Mouse (Mus musculus): Measurements from ENCODE around the gene Eef1b2. TPM values are rescaled to one million over a fixed set of nuclear protein-coding genes. Genes with fewer than 3 reads are reported as not detected.
"Not testable (repeated sequence)": the region's sequence is repeated elsewhere in the genome, so short reads cannot be mapped to it uniquely, and the experiment has no call there.

The Eef1b2 gene
- polyA plus RNA-seq, 1 experiment from 2014 or later, result 472 TPM

- no peak for ATAC-seq (ENCODE audit: low FRiP score)
- Histone ChIP-seq H3K9me3 (no peaks in the 10 kb centered on the region), H3K4me3 (peak overlapping the region; percentile 94), H3K27ac (no peak overlapping the region), H3K27me3 (no peaks in the 10 kb centered on the region), H3K4me2 (peak overlapping the region; percentile 81), H3K4me1 (replicated peaks) (peaks cover 29% of the 10 kb centered on the region), H3K9ac (peak overlapping the region; percentile 99; the same call in 1 of the 2 replicates), H3K36me3 (peaks cover 22% of the 10 kb centered on the region)
- WGBS, result 81% methylated on average over 3 of the region's 3 CpGs
Measured at GRCm38 (mm10) chr1:63178308-63178707, 1.7 kb downstream of the Eef1b2 start.

- H3K9ac ChIP-seq, result no peak overlapping the region
- no peak overlapping the region for H3K4me2 ChIP-seq
- H3K4me1 ChIP-seq (replicated peaks), result peaks cover 23% of the 10 kb centered on the region
- no peak overlapping the region for H3K27ac ChIP-seq
- 96% methylated on average over 4 of the region's 4 CpGs for WGBS
- no peak for ATAC-seq (ENCODE audit: low FRiP score)
- no peak overlapping the region for H3K4me3 ChIP-seq
- H3K9me3 ChIP-seq, result no peaks in the 10 kb centered on the region
- H3K27me3 ChIP-seq, result no peaks in the 10 kb centered on the region
- H3K36me3 ChIP-seq, result peaks cover 22% of the 10 kb centered on the region
Measured at GRCm38 (mm10) chr1:63180122-63180521, 3.5 kb downstream of the Eef1b2 start.

GRCm38 (mm10) chr1:63180575-63180974, 4.0 kb downstream of the Eef1b2 start:
- not testable (repeated sequence) for ATAC-seq (ENCODE audit: low FRiP score); H3K27ac ChIP-seq; H3K9me3 ChIP-seq; H3K4me2 ChIP-seq; H3K27me3 ChIP-seq; H3K4me3 ChIP-seq; H3K9ac ChIP-seq
- WGBS, result 70% methylated on average over 4 of the region's 4 CpGs
- Histone ChIP-seq H3K36me3 (peaks cover 22% of the 10 kb centered on the region), H3K4me1 (replicated peaks) (peaks cover 18% of the 10 kb centered on the region)

- Histone ChIP-seq H3K4me3 (no peak overlapping the region), H3K27me3 (no peaks in the 10 kb centered on the region), H3K4me2 (no peak overlapping the region), H3K4me1 (replicated peaks) (peaks cover 14% of the 10 kb centered on the region), H3K27ac (peak overlapping the region; percentile 58), H3K36me3 (peaks cover 22% of the 10 kb centered on the region), H3K9me3 (no peaks in the 10 kb centered on the region), H3K9ac (no peak overlapping the region)
- WGBS, result 4% methylated on average over 3 of the region's 3 CpGs
- ATAC-seq (ENCODE audit: low FRiP score), result peak; percentile 60
Measured at GRCm38 (mm10) chr1:63181019-63181418, 4.4 kb downstream of the Eef1b2 start.

- no peak for ATAC-seq (ENCODE audit: low FRiP score)
- WGBS, result 98% methylated on average over 1 of the region's 1 CpGs
Measured at GRCm38 (mm10) chr1:63181480-63181879, 4.9 kb downstream of the Eef1b2 start.

GRCm38 (mm10) chr1:63182212-63182611, 5.6 kb downstream of the Eef1b2 start:
- Histone ChIP-seq H3K36me3 (peaks cover 22% of the 10 kb centered on the region), H3K27me3 (no peaks in the 10 kb centered on the region), H3K4me2 (no peak overlapping the region), H3K27ac (no peak overlapping the region), H3K4me3 (no peak overlapping the region), H3K9me3 (no peaks in the 10 kb centered on the region), H3K4me1 (replicated peaks) (peaks cover 14% of the 10 kb centered on the region), H3K9ac (no peak overlapping the region)
- 82% methylated on average over 5 of the region's 5 CpGs for WGBS
- peak; percentile 13; the same call in 1 of the 2 replicates for ATAC-seq (ENCODE audit: low FRiP score)

More at GRCm38 (mm10) chr1:63181480-63181879, 4.9 kb downstream of the Eef1b2 start:
- H3K4me1 ChIP-seq (replicated peaks), result peaks cover 14% of the 10 kb centered on the region
- H3K27ac ChIP-seq, result peak overlapping the region; percentile 58
- peaks cover 22% of the 10 kb centered on the region for H3K36me3 ChIP-seq
- no peak overlapping the region for H3K9ac ChIP-seq
- H3K4me3 ChIP-seq, result no peak overlapping the region
- no peaks in the 10 kb centered on the region for H3K27me3 ChIP-seq
- no peak overlapping the region for H3K4me2 ChIP-seq
- no peaks in the 10 kb centered on the region for H3K9me3 ChIP-seq

- no peak overlapping the region for H3K4me2 ChIP-seq
- H3K4me1 ChIP-seq (replicated peaks), result peaks cover 10% of the 10 kb centered on the region
- WGBS, result 65% methylated on average over 10 of the region's 10 CpGs
- peaks cover 22% of the 10 kb centered on the region for H3K36me3 ChIP-seq
- ATAC-seq (ENCODE audit: low FRiP score), result no peak
- H3K27ac ChIP-seq, result 0 out of 2 replicates have a peak overlapping the region, but pooled peaks have one; percentile 52
- H3K4me3 ChIP-seq, result no peak overlapping the region
- H3K9ac ChIP-seq, result no peak overlapping the region
- no peaks in the 10 kb centered on the region for H3K9me3 ChIP-seq
- no peaks in the 10 kb centered on the region for H3K27me3 ChIP-seq
Measured at GRCm38 (mm10) chr1:63182636-63183270, 6.1 kb downstream of the Eef1b2 start.

- not testable (repeated sequence) for H3K27me3 ChIP-seq; H3K9me3 ChIP-seq; H3K4me3 ChIP-seq; ATAC-seq (ENCODE audit: low FRiP score); H3K36me3 ChIP-seq; H3K27ac ChIP-seq; H3K9ac ChIP-seq; H3K4me2 ChIP-seq; H3K4me1 ChIP-seq (replicated peaks)
- 98% methylated on average over 6 of the region's 6 CpGs for WGBS
Measured at GRCm38 (mm10) chr1:63185430-63185829, 8.8 kb downstream of the Eef1b2 start.

- Histone ChIP-seq H3K4me1 (replicated peaks) (no peaks in the 10 kb centered on the region), H3K9ac (no peak overlapping the region), H3K4me2 (no peak overlapping the region), H3K36me3 (no peaks in the 10 kb centered on the region), H3K4me3 (no peak overlapping the region), H3K27me3 (no peaks in the 10 kb centered on the region), H3K9me3 (no peaks in the 10 kb centered on the region), H3K27ac (no peak overlapping the region)
- WGBS, result 94% methylated on average over 3 of the region's 3 CpGs
- ATAC-seq (ENCODE audit: low FRiP score), result no peak
Measured at GRCm38 (mm10) chr1:63188536-63188935, 11.9 kb downstream of the Eef1b2 start.

- ATAC-seq (ENCODE audit: low FRiP score), result no peak
- Histone ChIP-seq H3K9ac (no peak overlapping the region), H3K4me2 (no peak overlapping the region), H3K27me3 (no peaks in the 10 kb centered on the region), H3K27ac (no peak overlapping the region), H3K4me1 (replicated peaks) (no peaks in the 10 kb centered on the region), H3K36me3 (no peaks in the 10 kb centered on the region), H3K4me3 (no peak overlapping the region), H3K9me3 (no peaks in the 10 kb centered on the region)
- WGBS, result 66% methylated on average over 8 of the region's 8 CpGs
Measured at GRCm38 (mm10) chr1:63190851-63191250, 14.2 kb downstream of the Eef1b2 start.

GRCm38 (mm10) chr1:63192306-63193065, 15.9 kb downstream of the Eef1b2 start:
- no peak overlapping the region for H3K27ac ChIP-seq
- 91% methylated on average over 11 of the region's 11 CpGs for WGBS
- no peak overlapping the region for H3K4me2 ChIP-seq
- no peaks in the 10 kb centered on the region for H3K9me3 ChIP-seq
- no peaks in the 10 kb centered on the region for H3K27me3 ChIP-seq
- no peak overlapping the region for H3K9ac ChIP-seq
- ATAC-seq (ENCODE audit: low FRiP score), result no peak
- H3K4me1 ChIP-seq (replicated peaks), result no peaks in the 10 kb centered on the region
- H3K36me3 ChIP-seq, result no peaks in the 10 kb centered on the region
- no peak overlapping the region for H3K4me3 ChIP-seq

GRCm38 (mm10) chr1:63195848-63196512, 19.4 kb downstream of the Eef1b2 start:
- Histone ChIP-seq H3K4me1 (replicated peaks) (no peaks in the 10 kb centered on the region), H3K4me2 (no peak overlapping the region), H3K9me3 (peaks cover 10% of the 10 kb centered on the region; the same call in 1 of the 2 replicates), H3K27ac (no peak overlapping the region), H3K36me3 (no peaks in the 10 kb centered on the region; the same call in 1 of the 2 replicates), H3K4me3 (no peak overlapping the region), H3K27me3 (no peaks in the 10 kb centered on the region), H3K9ac (no peak overlapping the region)
- WGBS, result 68% methylated on average over 5 of the region's 5 CpGs
- no peak for ATAC-seq (ENCODE audit: low FRiP score)
